Mouse (Mus musculus) kidney, postnatal 0 days (tissue): Measurements from ENCODE around the gene Unc5b. TPM values are rescaled to one million over a fixed set of nuclear protein-coding genes. Genes with fewer than 3 reads are reported as not detected.
"Not testable (repeated sequence)": the region's sequence is repeated elsewhere in the genome, so short reads cannot be mapped to it uniquely, and the experiment has no call there.

ENCODE experiments used
- ATAC-seq: fragments of 200-750 bp; cut with Nextera tagmentation; replicated peaks from 2 replicates; pipeline ENCODE4 v1.8.0; 2017; ENCODE audit warnings: low read depth, moderate number of reproducible peaks, moderate TSS enrichment, moderate library complexity; ENCODE audit not compliant: low FRiP score
- DNase-seq: peaks from one replicate; pipeline ENCODE4 v3.0.0-alpha.2; 2016; ENCODE audit warnings: low spot score
- H3K27ac ChIP-seq: fragments of 300-500 bp; sonication (generic); 2 replicates; pipeline ENCODE4 v1.5.1; 2014; ENCODE audit warnings: mild to moderate bottlenecking
- H3K27me3 ChIP-seq: fragments of 300-500 bp; sonication (generic); 2 replicates; pipeline ENCODE4 v1.6.1; 2014; ENCODE audit warnings: low read length, mixed read lengths; ENCODE audit not compliant: insufficient read depth
- H3K36me3 ChIP-seq: fragments of 300-500 bp; sonication (generic); 2 replicates; pipeline ENCODE4 v1.6.1; 2014; ENCODE audit warnings: low read length, mixed read lengths; ENCODE audit not compliant: insufficient read depth
- H3K4me1 ChIP-seq: fragments of 300-500 bp; sonication (generic); replicated peaks from 2 replicates; pipeline ENCODE4 v1.6.1; 2014; ENCODE audit warnings: antibody characterized with exemption, low read length, mixed read lengths; ENCODE audit not compliant: insufficient read depth
- H3K4me2 ChIP-seq: fragments of 300-500 bp; sonication (generic); 2 replicates; pipeline ENCODE4 v1.6.1; 2014; ENCODE audit warnings: mild to moderate bottlenecking, low read length, moderate library complexity, mixed read lengths
- H3K4me3 ChIP-seq: fragments of 300-500 bp; sonication (generic); replicated peaks from 2 replicates; pipeline ENCODE4 v1.5.1; 2014; ENCODE audit warnings: low read depth, low read length
- H3K9ac ChIP-seq: fragments of 300-500 bp; sonication (generic); 2 replicates; pipeline ENCODE4 v1.6.1; 2014; ENCODE audit warnings: low read depth, low read length
- H3K9me3 ChIP-seq: fragments of 300-500 bp; sonication (generic); replicated peaks from 2 replicates; pipeline ENCODE4 v1.6.1; 2016; ENCODE audit warnings: low read length, inconsistent platforms, mixed read lengths
- CTCF ChIP-seq: IDR thresholded peaks from 2 replicates; pipeline ENCODE4 v1.5.1; 2016; ENCODE audit warnings: antibody characterized with exemption, low read depth, mild to moderate bottlenecking, moderate library complexity
- WGBS: fragments of 180-500 bp; shearing (Covaris S2); extraction: QIAGEN DNeasy Blood & Tissue Kit; methylation state at CpG from one replicate; pipeline ENCODE4 v1.1.7; 2014; 5-methylcytosine and 5-hydroxymethylcytosine counted together
- polyA plus RNA-seq: library from polyadenylated mRNA; unstranded; fragments of >200 nt; fragmentation: Nextera tagmentation; extraction: Ambion mirVana; gene quantifications from 2 replicates; pipeline ENCODE4 v1.2.1, GENCODE M21; 2015

Gene Unc5b
- 7.8 TPM in 2 replicates for polyA plus RNA-seq

DNA sequence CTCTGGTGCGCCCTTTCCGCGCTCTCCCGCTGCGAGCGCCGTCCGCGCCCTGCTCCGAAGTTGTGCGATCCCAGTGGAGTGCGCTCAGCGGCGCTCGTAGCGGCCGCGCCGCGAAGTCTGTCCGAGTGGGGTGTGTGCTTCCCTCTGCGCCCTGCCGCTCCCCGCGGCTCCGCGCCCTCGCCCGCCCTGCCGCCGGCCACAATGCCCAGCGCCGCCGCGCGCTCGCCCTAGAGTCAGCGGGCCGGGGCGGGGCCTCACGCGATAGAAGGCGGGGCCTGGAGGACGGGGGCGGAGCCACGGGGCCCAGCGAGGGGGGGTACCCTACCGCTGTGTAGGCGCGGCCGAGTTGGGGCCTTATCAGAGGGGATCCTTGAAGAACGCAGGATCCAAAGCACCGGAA, at the start of gene Unc5b:
TSS of gene Unc5b (minus strand) at position 203 of the 400 bp plus-strand sequence.
- H3K27ac ChIP-seq: peak within 1 kb of the TSS; percentile 90
- ATAC-seq: peak; percentile 90
- under 1% methylated on average over 46 of the region's 53 CpGs for WGBS

DNA sequence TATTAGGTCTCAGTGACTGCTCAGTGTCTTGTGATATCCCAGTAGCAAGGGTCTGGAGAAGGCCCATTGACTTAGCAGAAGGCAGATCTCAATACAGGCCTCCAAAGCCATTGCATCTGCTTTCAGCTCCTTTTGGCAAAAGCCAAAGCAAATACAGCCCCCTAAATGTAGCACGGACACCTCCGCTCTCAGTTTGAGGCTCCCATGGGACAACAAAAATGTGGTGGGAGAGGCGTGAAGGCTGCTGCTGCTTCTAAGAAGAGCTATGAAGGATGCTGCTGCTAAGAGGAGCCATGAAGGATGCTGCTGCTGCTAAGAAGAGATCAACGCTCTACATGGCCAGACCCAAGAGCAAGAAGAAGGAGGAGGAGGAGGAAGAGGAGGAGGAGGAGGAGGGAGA, 48.4 kb upstream of the Unc5b start:
- H3K27me3 ChIP-seq: no peaks in the 10 kb centered on the region
- WGBS: 71% methylated on average over 4 of the region's 4 CpGs
- no peak overlapping the region for H3K27ac ChIP-seq
- no peak for ATAC-seq
- H3K4me1 ChIP-seq: no peaks in the 10 kb centered on the region
- no peak overlapping the region for H3K4me2 ChIP-seq
- no peak overlapping the region for H3K9ac ChIP-seq
- no peak overlapping the region for H3K4me3 ChIP-seq
- no peak for TF ChIP-seq CTCF
- no peaks in the 10 kb centered on the region for H3K36me3 ChIP-seq
- no peaks in the 10 kb centered on the region for H3K9me3 ChIP-seq
- DNase-seq: no peak

More for the DNA sequence above, at the start of gene Unc5b:
- Histone ChIP-seq H3K27me3 (no peaks in the 10 kb centered on the region), H3K4me3 (peak within 1 kb of the TSS; percentile 78), H3K4me1 (peaks cover 38% of the 10 kb centered on the region), H3K36me3 (no peaks in the 10 kb centered on the region), H3K4me2 (peak within 1 kb of the TSS; percentile 90), H3K9ac (peak within 1 kb of the TSS; percentile 80), H3K9me3 (no peaks in the 10 kb centered on the region)
- DNase-seq: peak; percentile 94
- TF ChIP-seq CTCF: peak; percentile 55; the same call in 1 of the 2 replicates

DNA sequence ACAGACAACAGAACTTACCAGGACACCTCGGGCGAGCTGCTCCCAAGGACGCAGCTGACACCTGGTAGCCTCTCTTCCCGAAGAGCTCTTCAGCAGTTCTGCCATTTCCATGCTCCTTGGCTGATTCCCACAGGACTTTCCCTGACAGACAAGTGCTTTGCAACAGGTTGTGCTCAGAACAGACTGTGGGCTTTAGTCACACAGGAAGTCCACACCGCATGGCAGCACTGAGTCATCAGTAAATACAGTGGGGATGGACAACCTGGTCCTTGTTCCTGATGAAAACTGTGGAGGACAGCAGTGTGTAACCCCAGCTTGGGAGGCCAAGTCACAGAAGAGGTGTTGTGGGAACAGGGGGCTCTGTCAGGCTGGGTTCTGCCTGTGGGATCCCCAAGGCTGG, 45.7 kb upstream of the Unc5b start:
- ATAC-seq: no peak
- Histone ChIP-seq H3K4me2 (no peak overlapping the region), H3K4me1 (no peaks in the 10 kb centered on the region), H3K36me3 (no peaks in the 10 kb centered on the region), H3K9ac (no peak overlapping the region), H3K27ac (no peak overlapping the region), H3K4me3 (no peak overlapping the region), H3K27me3 (no peaks in the 10 kb centered on the region), H3K9me3 (no peaks in the 10 kb centered on the region)
- WGBS: 87% methylated on average over 5 of the region's 5 CpGs
- DNase-seq: no peak
- no peak for TF ChIP-seq CTCF

DNA sequence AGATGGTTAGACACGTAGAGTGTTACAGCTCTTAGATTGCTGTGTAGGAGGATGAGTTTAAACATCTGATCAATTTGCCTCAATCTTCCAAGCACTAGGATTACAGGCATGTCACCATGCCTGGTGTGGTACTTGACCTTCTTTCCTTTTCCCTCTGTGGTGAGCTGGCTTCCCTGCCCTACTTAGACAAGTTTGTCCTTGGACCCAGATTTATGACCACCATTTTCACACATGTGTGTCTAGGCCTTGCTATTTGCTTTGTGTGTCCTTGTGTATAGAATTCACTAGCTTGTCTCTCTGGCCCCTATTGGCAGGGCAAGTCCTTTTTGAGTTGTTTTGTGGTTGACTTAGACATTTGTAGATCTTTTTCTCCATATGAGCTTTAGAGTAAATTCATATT, 43.6 kb upstream of the Unc5b start:
- TF ChIP-seq CTCF: no peak
- no peak overlapping the region for H3K4me2 ChIP-seq
- H3K36me3 ChIP-seq: no peaks in the 10 kb centered on the region
- no peak for DNase-seq
- H3K4me3 ChIP-seq: no peak overlapping the region
- no peak overlapping the region for H3K27ac ChIP-seq
- no peaks in the 10 kb centered on the region for H3K9me3 ChIP-seq
- 81% methylated on average over 1 of the region's 1 CpGs for WGBS
- no peaks in the 10 kb centered on the region for H3K27me3 ChIP-seq
- no peaks in the 10 kb centered on the region for H3K4me1 ChIP-seq
- H3K9ac ChIP-seq: no peak overlapping the region
- ATAC-seq: no peak

DNA sequence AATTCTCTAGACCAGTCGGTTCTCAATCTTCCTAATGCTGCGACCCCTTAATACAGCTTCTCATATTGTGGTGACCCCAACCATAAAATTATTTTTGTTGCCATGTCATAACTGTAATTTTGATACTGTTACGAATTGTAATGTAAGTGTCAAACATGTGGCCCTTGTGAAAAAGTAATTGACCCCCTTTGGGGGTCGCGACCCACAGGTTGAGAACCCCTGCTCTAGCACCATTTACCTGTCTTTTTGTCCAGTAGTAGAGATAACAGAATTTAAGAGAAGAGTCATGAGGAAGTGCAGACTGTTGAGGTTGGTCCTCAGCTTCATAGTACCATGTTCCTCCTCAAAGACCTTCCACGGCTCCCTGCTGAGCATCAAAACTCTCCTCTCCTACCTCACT, 31.9 kb upstream of the Unc5b start:
- Histone ChIP-seq H3K4me2 (no peak overlapping the region), H3K27me3 (no peaks in the 10 kb centered on the region), H3K9ac (no peak overlapping the region), H3K4me1 (no peaks in the 10 kb centered on the region), H3K27ac (no peak overlapping the region), H3K36me3 (no peaks in the 10 kb centered on the region), H3K4me3 (no peak overlapping the region), H3K9me3 (no peaks in the 10 kb centered on the region)
- ATAC-seq (no peak), DNase-seq (no peak)
- 86% methylated on average over 6 of the region's 6 CpGs for WGBS
- TF ChIP-seq CTCF: no peak

DNA sequence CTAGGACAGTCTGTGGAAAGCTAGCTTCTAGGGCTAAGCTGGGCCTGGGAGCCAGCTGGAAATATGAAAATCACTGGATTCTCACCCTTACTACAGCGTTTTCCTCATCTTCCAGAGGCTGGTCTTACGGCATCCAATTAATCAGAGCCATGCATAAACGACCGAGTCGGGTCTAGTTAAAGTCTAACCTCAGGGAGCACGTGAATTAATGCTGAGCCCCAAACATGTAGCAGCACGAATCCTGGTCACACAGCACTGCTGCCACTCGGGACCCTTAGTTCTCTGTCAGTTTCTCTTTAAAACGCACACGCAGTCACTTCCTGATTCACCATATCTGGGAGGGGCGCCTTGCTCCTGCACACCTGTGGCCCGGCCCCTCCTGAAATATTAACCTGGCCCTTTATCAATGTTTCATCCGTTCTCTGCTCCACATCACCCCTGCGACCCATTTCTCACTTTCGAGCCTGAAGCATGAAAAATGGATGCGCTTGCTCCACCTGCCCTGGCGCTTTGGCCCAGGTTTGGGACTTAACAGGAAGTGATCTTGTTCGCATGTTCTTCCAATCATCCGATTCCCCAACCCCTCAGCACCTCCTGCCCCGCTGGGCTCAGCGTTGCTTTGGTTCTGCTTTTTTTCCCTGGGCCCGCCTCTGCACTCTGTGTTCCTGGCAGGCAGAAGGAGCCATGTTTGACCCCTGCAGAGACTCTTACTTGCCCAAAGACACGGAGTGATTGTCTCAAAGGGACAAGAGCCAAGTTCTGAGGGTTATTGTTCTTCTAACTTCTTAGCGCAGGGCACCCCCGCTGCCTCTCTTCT, 31.3 kb upstream of the Unc5b start:
- H3K27ac ChIP-seq: peak overlapping the region; percentile 66
- no peak for TF ChIP-seq CTCF
- H3K36me3 ChIP-seq: no peaks in the 10 kb centered on the region
- H3K27me3 ChIP-seq: no peaks in the 10 kb centered on the region
- no peaks in the 10 kb centered on the region for H3K9me3 ChIP-seq
- DNase-seq (peak; percentile 5), ATAC-seq (no peak; the same call in 1 of the 2 replicates)
- no peaks in the 10 kb centered on the region for H3K4me1 ChIP-seq
- H3K4me3 ChIP-seq: no peak overlapping the region
- 0 out of 2 replicates have a peak overlapping the region, but pooled peaks have one; percentile 31 for H3K9ac ChIP-seq
- 53% methylated on average over 25 of the region's 25 CpGs for WGBS
- H3K4me2 ChIP-seq: peak overlapping the region; percentile 39

DNA sequence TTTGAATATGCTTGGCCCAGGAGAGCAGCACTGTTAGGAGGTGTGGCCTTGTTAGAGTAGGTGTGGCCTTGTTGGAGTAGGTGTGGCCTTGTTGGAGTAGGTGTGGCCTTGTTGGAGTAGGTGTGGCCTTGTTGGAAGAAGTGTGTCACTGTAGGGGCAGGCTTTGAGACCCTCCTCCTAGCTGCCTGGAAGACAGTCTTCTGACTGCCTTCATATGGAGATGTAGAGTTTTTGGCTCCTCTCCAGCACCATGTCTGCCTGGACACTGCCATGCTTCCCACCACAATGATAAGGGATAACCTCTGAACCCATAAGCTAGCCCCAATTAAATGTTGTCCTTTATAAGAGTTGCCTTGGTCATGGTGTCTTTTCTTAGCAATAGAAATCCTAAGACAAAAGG, 13.9 kb upstream of the Unc5b start:
- DNase-seq, H3K36me3 ChIP-seq, ATAC-seq, H3K4me3 ChIP-seq, H3K4me2 ChIP-seq, H3K4me1 ChIP-seq, H3K9me3 ChIP-seq, H3K27ac ChIP-seq, H3K27me3 ChIP-seq, H3K9ac ChIP-seq: not testable (repeated sequence)
